Mouse (Mus musculus) myocyte (in vitro differentiated cells): ENCODE measurements at regions not wholly inside any gene's neighbourhood (a gene's known extent, or its start where the extent isn't known, plus 50 kb on each side); places are given as distances from the start of the nearest gene placed in this dataset.

Experiments used
- H3K27me3 ChIP-seq: one replicate; pipeline ENCODE4 v1.6.1; 2011; ENCODE audit not compliant: control insufficient read depth, insufficient read depth, insufficient read length
- H3K36me3 ChIP-seq: one replicate; pipeline ENCODE4 v1.6.1; 2011; ENCODE audit not compliant: control insufficient read depth, insufficient read depth
- H3K4me2 ChIP-seq: one replicate; pipeline ENCODE4 v1.6.1; 2011; ENCODE audit warnings: low read depth, control low read depth
- H3K4me3 ChIP-seq: one replicate; pipeline ENCODE4 v1.5.1; 2011; ENCODE audit warnings: mild to moderate bottlenecking, control low read depth, moderate library complexity
- H3K79me2 ChIP-seq: one replicate; pipeline ENCODE4 v1.6.1; 2011; ENCODE audit not compliant: control insufficient read depth, insufficient read depth
- H3ac ChIP-seq: one replicate; pipeline ENCODE4 v1.6.1; 2011; ENCODE audit not compliant: control insufficient read depth, insufficient read length
- CEBPB ChIP-seq: IDR thresholded peaks from 2 replicates; pipeline ENCODE4 v1.6.1; 2011; ENCODE audit warnings: mild to moderate bottlenecking, moderate library complexity; ENCODE audit not compliant: poor library complexity, insufficient read depth, severe bottlenecking
- E2F4 ChIP-seq: IDR thresholded peaks from one replicate; pipeline ENCODE4 v1.6.1; 2011; ENCODE audit warnings: mild to moderate bottlenecking, control low read depth, moderate library complexity; ENCODE audit not compliant: insufficient read depth
- MAX ChIP-seq: IDR thresholded peaks from one replicate; pipeline ENCODE4 v1.6.1; 2011; ENCODE audit warnings: low read depth, mild to moderate bottlenecking, control low read depth
- MYOD1 ChIP-seq, 3 experiments: IDR thresholded peaks; one replicate each; pipeline ENCODE4 v1.6.1; 2011; ENCODE audit warnings: control low read depth in 2 of 3, low read depth in 2 of 3, mild to moderate bottlenecking in 2 of 3, moderate library complexity in 1 of 3; ENCODE audit not compliant: insufficient read length in 2 of 3, control insufficient read depth in 1 of 3
- MYOG ChIP-seq, 3 experiments: IDR thresholded peaks; one replicate each; pipeline ENCODE4 v1.6.1; 2011; ENCODE audit warnings: control low read depth in 2 of 3, low read depth in 2 of 3, mild to moderate bottlenecking in 2 of 3; ENCODE audit not compliant: insufficient read length in 2 of 3, control insufficient read depth in 1 of 3, insufficient read depth in 1 of 3
- POLR2A ChIP-seq: IDR thresholded peaks from one replicate; pipeline ENCODE4 v1.6.1; 2011; ENCODE audit warnings: low read depth, mild to moderate bottlenecking, control low read depth, moderate library complexity; ENCODE audit not compliant: insufficient read length
- POLR2AphosphoS2 ChIP-seq: IDR thresholded peaks from one replicate; pipeline ENCODE4 v1.6.1; 2011; ENCODE audit warnings: low read depth, control low read depth; ENCODE audit not compliant: insufficient read length
- REST ChIP-seq: IDR thresholded peaks from one replicate; pipeline ENCODE4 v1.6.1; 2011; ENCODE audit warnings: mild to moderate bottlenecking, control low read depth, moderate library complexity; ENCODE audit not compliant: insufficient read depth, insufficient read length
- SRF ChIP-seq: IDR thresholded peaks from one replicate; pipeline ENCODE4 v1.6.1; 2011; ENCODE audit warnings: low read depth; ENCODE audit not compliant: control insufficient read depth, insufficient read length
- TCF12 ChIP-seq: IDR thresholded peaks from one replicate; pipeline ENCODE4 v1.6.1; 2011; ENCODE audit warnings: mild to moderate bottlenecking, control low read depth; ENCODE audit not compliant: poor library complexity, insufficient read depth, severe bottlenecking
- TCF3 ChIP-seq: IDR thresholded peaks from one replicate; pipeline ENCODE4 v1.6.1; 2011; ENCODE audit warnings: low read depth, control low read depth; ENCODE audit not compliant: insufficient read length
- USF1 ChIP-seq: IDR thresholded peaks from one replicate; pipeline ENCODE4 v1.6.1; 2011; ENCODE audit warnings: low read depth, mild to moderate bottlenecking, control low read depth, moderate library complexity

DNA sequence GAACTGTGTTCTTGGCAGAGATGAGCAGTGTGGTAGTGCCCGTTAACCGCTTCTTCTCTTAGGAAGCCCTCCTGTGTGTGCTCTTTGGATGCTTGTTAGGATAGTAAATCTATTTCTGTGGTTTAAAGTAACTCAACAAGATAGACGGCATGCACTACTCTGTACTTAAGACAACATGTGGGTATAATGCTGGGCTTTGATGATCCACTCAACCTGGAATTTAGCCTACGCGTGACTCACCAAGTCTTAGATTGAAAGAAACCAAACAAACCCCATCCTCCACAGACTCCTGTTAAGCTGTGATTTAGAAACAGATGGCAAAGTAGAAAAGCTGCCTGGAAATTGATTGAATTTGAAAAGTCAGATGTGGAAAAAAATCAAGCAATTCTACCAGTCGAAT lies 673.5 kb downstream of the Olfm4 start:
- no peak overlapping the region for H3K4me2 ChIP-seq
- no peak for TF ChIP-seq SRF
- no peak for TF ChIP-seq MYOG (IDR thresholded peaks at IDR 0.05; ENCODE audit: control insufficient read depth in 1 of 3, insufficient read depth in 1 of 3, insufficient read length in 2 of 3, low read depth in 2 of 3)
- TF ChIP-seq POLR2A, result no peak
- TF ChIP-seq MYOD1 (IDR thresholded peaks at IDR 0.05; ENCODE audit: control insufficient read depth in 1 of 3, insufficient read length in 2 of 3, low read depth in 2 of 3), result no peak
- TF ChIP-seq MAX, result no peak
- no peak for TF ChIP-seq POLR2AphosphoS2
- H3ac ChIP-seq, result no peak overlapping the region
- H3K27me3 ChIP-seq, result no peaks in the 10 kb centered on the region
- H3K79me2 ChIP-seq, result no peaks in the 10 kb centered on the region
- no peaks in the 10 kb centered on the region for H3K36me3 ChIP-seq
- H3K4me3 ChIP-seq, result no peak overlapping the region

- no peaks in the 10 kb centered on the region for H3K36me3 ChIP-seq
- H3ac ChIP-seq, result no peak overlapping the region
- H3K4me3 ChIP-seq, result no peak overlapping the region
- TF ChIP-seq POLR2AphosphoS2 (no peak), TCF3 (no peak), TCF12 (no peak), E2F4 (no peak), MYOG (IDR thresholded peaks at IDR 0.05; ENCODE audit: control insufficient read depth in 1 of 3, insufficient read depth in 1 of 3, insufficient read length in 2 of 3, low read depth in 2 of 3) (no peak), MYOD1 (IDR thresholded peaks at IDR 0.05; ENCODE audit: control insufficient read depth in 1 of 3, insufficient read length in 2 of 3, low read depth in 2 of 3) (no peak), REST (no peak), USF1 (no peak), CEBPB (no peak), POLR2A (no peak), MAX (no peak), SRF (no peak)
- H3K79me2 ChIP-seq, result no peaks in the 10 kb centered on the region
- no peaks in the 10 kb centered on the region for H3K27me3 ChIP-seq
- H3K4me2 ChIP-seq, result no peak overlapping the region
Observed at GRCm38 (mm10) chr14:80682876-80683275, 699.0 kb downstream of the Olfm4 start.

DNA sequence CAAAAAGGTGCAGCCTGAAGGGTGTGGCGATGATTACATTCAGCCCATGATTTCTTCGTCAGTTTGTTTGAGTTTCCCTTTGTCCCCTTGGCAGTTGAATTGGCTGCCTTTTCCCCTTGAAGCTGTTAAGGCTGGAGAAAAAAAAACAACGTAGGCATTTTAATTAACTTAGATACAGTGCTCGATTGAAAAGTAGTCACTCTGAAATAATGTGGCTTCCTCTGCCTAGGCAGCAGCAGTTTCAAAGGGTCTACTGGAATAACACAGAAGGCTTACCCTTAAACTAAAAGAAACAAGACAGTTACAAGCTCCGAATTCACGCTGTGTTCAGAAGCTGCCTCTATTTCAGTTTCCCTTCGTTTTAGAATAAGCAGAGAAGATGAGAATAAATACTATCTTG lies 699.4 kb downstream of the Olfm4 start:
- no peak overlapping the region for H3ac ChIP-seq
- TF ChIP-seq POLR2AphosphoS2, result no peak
- no peak for TF ChIP-seq USF1
- TF ChIP-seq SRF, result no peak
- TF ChIP-seq TCF3, result no peak
- TF ChIP-seq TCF12, result no peak
- TF ChIP-seq MYOD1 (IDR thresholded peaks at IDR 0.05; ENCODE audit: control insufficient read depth in 1 of 3, insufficient read length in 2 of 3, low read depth in 2 of 3), result no peak
- TF ChIP-seq REST, result no peak
- TF ChIP-seq CEBPB, result no peak
- TF ChIP-seq POLR2A, result no peak
- no peak for TF ChIP-seq MYOG (IDR thresholded peaks at IDR 0.05; ENCODE audit: control insufficient read depth in 1 of 3, insufficient read depth in 1 of 3, insufficient read length in 2 of 3, low read depth in 2 of 3)
- no peak for TF ChIP-seq MAX
- TF ChIP-seq E2F4, result no peak
- no peaks in the 10 kb centered on the region for H3K27me3 ChIP-seq
- H3K4me2 ChIP-seq, result peak overlapping the region; percentile 6
- H3K4me3 ChIP-seq, result no peak overlapping the region
- no peaks in the 10 kb centered on the region for H3K36me3 ChIP-seq
- H3K79me2 ChIP-seq, result no peaks in the 10 kb centered on the region

DNA sequence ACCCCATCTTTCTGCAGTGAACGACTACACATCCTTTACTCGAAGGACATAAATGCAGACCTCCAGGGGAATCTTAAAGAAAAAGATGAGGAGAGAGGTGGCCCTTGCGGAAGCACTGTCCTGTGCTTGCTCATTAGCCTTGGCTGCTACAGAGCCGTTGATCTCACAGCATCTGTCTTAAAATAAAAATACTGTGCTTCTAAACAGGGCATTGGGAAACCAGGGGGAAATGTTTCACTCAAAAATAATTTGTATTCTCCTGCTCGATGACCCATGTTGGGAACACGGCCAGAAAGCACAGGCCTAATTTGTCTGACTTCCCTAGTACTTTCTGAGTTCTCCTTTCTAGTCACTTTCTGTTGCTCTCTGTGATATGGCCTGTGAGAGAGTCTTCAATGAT lies 699.8 kb downstream of the Olfm4 start:
- Histone ChIP-seq H3K4me3 (no peak overlapping the region), H3K4me2 (peak overlapping the region; percentile 6), H3ac (no peak overlapping the region), H3K27me3 (no peaks in the 10 kb centered on the region), H3K36me3 (no peaks in the 10 kb centered on the region), H3K79me2 (no peaks in the 10 kb centered on the region)
- TF ChIP-seq TCF12, result no peak
- no peak for TF ChIP-seq POLR2A
- TF ChIP-seq POLR2AphosphoS2, result no peak
- TF ChIP-seq CEBPB, result no peak
- no peak for TF ChIP-seq USF1
- TF ChIP-seq E2F4, result no peak
- TF ChIP-seq TCF3, result no peak
- no peak for TF ChIP-seq REST
- no peak for TF ChIP-seq MYOD1 (IDR thresholded peaks at IDR 0.05; ENCODE audit: control insufficient read depth in 1 of 3, insufficient read length in 2 of 3, low read depth in 2 of 3)
- no peak for TF ChIP-seq MAX
- no peak for TF ChIP-seq MYOG (IDR thresholded peaks at IDR 0.05; ENCODE audit: control insufficient read depth in 1 of 3, insufficient read depth in 1 of 3, insufficient read length in 2 of 3, low read depth in 2 of 3)
- TF ChIP-seq SRF, result no peak

GRCm38 (mm10) chr14:80690476-80690875 lies 706.6 kb downstream of the Olfm4 start:
- Histone ChIP-seq H3K27me3 (no peaks in the 10 kb centered on the region), H3K36me3 (no peaks in the 10 kb centered on the region), H3ac (no peak overlapping the region), H3K4me3 (no peak overlapping the region), H3K4me2 (no peak overlapping the region), H3K79me2 (no peaks in the 10 kb centered on the region)
- no peak for TF ChIP-seq USF1
- TF ChIP-seq POLR2AphosphoS2, result no peak
- no peak for TF ChIP-seq E2F4
- no peak for TF ChIP-seq SRF
- no peak for TF ChIP-seq TCF3
- no peak for TF ChIP-seq MYOD1 (IDR thresholded peaks at IDR 0.05; ENCODE audit: control insufficient read depth in 1 of 3, insufficient read length in 2 of 3, low read depth in 2 of 3)
- no peak for TF ChIP-seq POLR2A
- no peak for TF ChIP-seq TCF12
- TF ChIP-seq CEBPB, result no peak
- no peak for TF ChIP-seq MAX
- TF ChIP-seq REST, result no peak
- TF ChIP-seq MYOG (IDR thresholded peaks at IDR 0.05; ENCODE audit: control insufficient read depth in 1 of 3, insufficient read depth in 1 of 3, insufficient read length in 2 of 3, low read depth in 2 of 3), result no peak
